Mouse (Mus musculus) heart, adult 18-20 months (tissue): ENCODE results near the gene Shc2. TPM values are rescaled to one million over a fixed set of nuclear protein-coding genes. Genes with fewer than 3 reads are reported as not detected.

Experiments
- DNase-seq, 2 experiments: peaks; one replicate each; pipeline ENCODE4 v3.0.0; 2021 to 2022; ENCODE audit warnings: mixed read lengths in 1 of 2
- total RNA-seq, 2 experiments: library from RNA; stranded (reverse); gene quantifications; 2 replicates each; pipeline ENCODE4 v1.2.3; 2021

Gene Shc2
- total RNA-seq, 2 experiments from 2014 or later: 1.3 to 1.5 TPM

GRCm38 (mm10) chr10:79614305-79614643 is 23.4 kb downstream of the Shc2 start:
- no peak for DNase-seq

GRCm38 (mm10) chr10:79613578-79614304 is 24.0 kb downstream of the Shc2 start, which contains the start of gene C2cd4c:
Gene C2cd4c (minus strand): TSS chr10:79614025.
- peak; percentile 34 to 36 for DNase-seq

GRCm38 (mm10) chr10:79612192-79613135 is 25.3 kb downstream of the Shc2 start:
- no peak for DNase-seq

- no peak for DNase-seq
Observed at GRCm38 (mm10) chr10:79611296-79611695, 26.4 kb downstream of the Shc2 start.

GRCm38 (mm10) chr10:79609276-79609675 is 28.4 kb downstream of the Shc2 start:
- no peak for DNase-seq

- DNase-seq: no peak
Observed at GRCm38 (mm10) chr10:79607892-79608291, 29.8 kb downstream of the Shc2 start.

GRCm38 (mm10) chr10:79606537-79606936 is 31.2 kb downstream of the Shc2 start:
- no peak for DNase-seq

GRCm38 (mm10) chr10:79597936-79598230 is 39.8 kb downstream of the Shc2 start:
- no peak for DNase-seq

- no peak for DNase-seq
Observed at GRCm38 (mm10) chr10:79597051-79597935, 40.4 kb downstream of the Shc2 start.

GRCm38 (mm10) chr10:79595590-79595929 is 42.2 kb downstream of the Shc2 start:
- no peak for DNase-seq

GRCm38 (mm10) chr10:79594872-79595589 is 42.7 kb downstream of the Shc2 start:
- peak; percentile 37 to 68 for DNase-seq

- no peak for DNase-seq
Observed at GRCm38 (mm10) chr10:79594111-79594510, 43.6 kb downstream of the Shc2 start.

GRCm38 (mm10) chr10:79590702-79591101 is 47.0 kb downstream of the Shc2 start:
- no peak for DNase-seq

- DNase-seq: no peak
Observed at GRCm38 (mm10) chr10:79587752-79588126, 50.0 kb downstream of the Shc2 start.

- no peak for DNase-seq
Observed at GRCm38 (mm10) chr10:79587061-79587751, 50.5 kb downstream of the Shc2 start, which contains the start of gene Theg. Gene Theg (minus strand): TSS chr10:79587331.

- DNase-seq: no peak
Observed at GRCm38 (mm10) chr10:79586243-79586642, 51.5 kb downstream of the Shc2 start.

- no peak for DNase-seq
Observed at GRCm38 (mm10) chr10:79585723-79586122, 52.0 kb downstream of the Shc2 start.

GRCm38 (mm10) chr10:79585136-79585535 is 52.6 kb downstream of the Shc2 start:
- DNase-seq: no peak

GRCm38 (mm10) chr10:79584426-79584825 is 53.3 kb downstream of the Shc2 start:
- DNase-seq: no peak

GRCm38 (mm10) chr10:79584021-79584420 is 53.7 kb downstream of the Shc2 start:
- DNase-seq: no peak

GRCm38 (mm10) chr10:79581501-79581900 is 56.2 kb downstream of the Shc2 start:
- no peak for DNase-seq
